Mouse (Mus musculus) lung, adult 2 months (tissue): ENCODE data around the gene Cox7a2l.

Experiments
- CTCF ChIP-seq: fragments of 200-500 bp; IDR thresholded peaks from 2 replicates; pipeline ENCODE4 v1.5.1; 2011; ENCODE audit warnings: mild to moderate bottlenecking, low read length, control low read depth; ENCODE audit not compliant: insufficient read depth
- POLR2A ChIP-seq: fragments of 200-500 bp; IDR thresholded peaks from 2 replicates; pipeline ENCODE4 v1.6.1; 2011; ENCODE audit warnings: low read depth, mild to moderate bottlenecking, control low read depth, low read length, borderline replicate concordance; ENCODE audit errors: extremely low read depth

GRCm38 (mm10) chr17:83452451-83452850 is 64.7 kb downstream of the Cox7a2l start:
- TF ChIP-seq POLR2A (no peak), CTCF (no peak)
